Mouse (Mus musculus) left cerebral cortex, adult 2 months (tissue): Measurements from ENCODE around the gene Gtf2h4. TPM values are rescaled to one million over a fixed set of nuclear protein-coding genes. Genes with fewer than 3 reads are reported as not detected.

Source experiments
- DNase-seq, 2 experiments: peaks; one replicate each; pipeline ENCODE4 v3.0.0; 2021 to 2022; ENCODE audit warnings: low spot score in 2 of 2, mixed read lengths in 1 of 2; ENCODE audit errors: extremely low spot score in 1 of 2
- H3K27ac ChIP-seq: fragments of 200-600 bp; 2 replicates; pipeline ENCODE4 v1.8.1; 2022
- H3K4me3 ChIP-seq: fragments of 200-600 bp; 2 replicates; pipeline ENCODE4 v1.8.1; 2022
- CTCF ChIP-seq: fragments of 200-600 bp; IDR thresholded peaks from 2 replicates; pipeline ENCODE4 v1.8.1; 2022; ENCODE audit warnings: antibody characterized with exemption, mild to moderate bottlenecking, moderate library complexity
- intact Hi-C: fragments of 180-260 bp; cut with DNase I; formaldehyde crosslinking; loops from one replicate; pipeline ENCODE4 v1.15.1; 2025
- total RNA-seq, 2 experiments: library from RNA; stranded (reverse); gene quantifications; 2 replicates each; pipeline ENCODE4 v1.2.3; 2021

The Gtf2h4 gene
- total RNA-seq, 2 experiments from 2014 or later = 34.5 to 35.9 TPM

DNA sequence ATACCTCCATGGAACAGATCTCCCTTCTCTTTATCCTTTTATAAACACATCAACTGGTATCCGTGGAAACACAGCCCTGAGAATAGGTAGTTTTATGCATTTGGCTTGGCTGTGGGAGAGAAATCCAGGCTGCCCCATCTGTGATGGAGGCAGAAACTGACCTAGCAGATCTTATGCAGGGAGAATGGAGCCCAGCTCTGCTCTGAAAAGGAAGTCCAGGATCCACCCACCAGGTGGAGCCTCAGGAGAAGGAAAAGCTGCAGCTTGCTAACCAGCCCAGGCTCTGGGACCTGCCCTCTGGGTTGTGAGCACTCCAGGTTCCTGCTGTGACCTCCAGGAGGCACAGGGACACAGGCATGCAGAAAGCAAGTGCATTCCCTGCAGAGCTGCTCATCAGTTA, 39.5 kb downstream of the Gtf2h4 start:
- peak overlapping the region; percentile 90 for H3K27ac ChIP-seq
- intact Hi-C loops = loop anchor here (2.0 kb wide), 2 partner anchors 43 to 91 kb away; no protein-coding TSS in a partner anchor

DNA sequence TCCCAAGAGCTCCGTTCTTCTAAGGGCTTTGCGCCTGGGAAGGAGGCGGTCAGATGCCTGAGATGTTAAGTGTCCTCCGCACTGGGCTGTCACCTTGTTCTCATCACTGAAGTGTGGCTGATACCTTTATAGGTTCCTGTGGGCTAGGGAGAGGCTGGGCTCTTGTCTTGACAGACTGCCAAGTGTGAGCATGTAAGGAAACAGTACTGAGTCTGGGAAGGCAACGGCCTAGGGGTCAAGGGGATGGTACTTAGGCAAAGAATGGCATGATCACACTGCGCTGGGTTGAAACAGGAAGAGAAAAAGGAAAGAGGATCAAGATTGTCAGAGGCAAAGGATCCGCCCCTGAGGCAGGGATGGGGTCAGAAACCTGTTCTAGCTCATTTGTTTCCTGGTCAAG, 47.0 kb downstream of the Gtf2h4 start, which contains the start of gene Gm9573:
Gene Gm9573, minus strand, starts transcription at position 101 of the 400 bp plus-strand sequence.
- Histone ChIP-seq H3K4me3 (no peak within 1 kb of the TSS), H3K27ac (no peak within 1 kb of the TSS)
- TF ChIP-seq CTCF = no peak
- intact Hi-C loops = no loop called here
- DNase-seq = no peak

More for the DNA sequence above, 39.5 kb downstream of the Gtf2h4 start:
- H3K4me3 ChIP-seq = no peak overlapping the region
- TF ChIP-seq CTCF = peak; percentile 55
- peak; percentile 53 to 67 for DNase-seq

Other genes with a start within 250 kb of the Gtf2h4 start
- gene H2-Q6, start 248.9 kb downstream of the Gtf2h4 start, total RNA-seq = under 1 TPM in 1 of 2 experiments, not detected in 1; 0.59 TPM
- gene H2-Q7, start 234.6 kb downstream of the Gtf2h4 start, total RNA-seq = under 1 TPM; 0.47 to 0.57 TPM
- gene H2-Q10, start 203.7 kb downstream of the Gtf2h4 start, total RNA-seq = under 1 TPM; 0.43 to 0.75 TPM
- gene Pou5f1, start 167.7 kb downstream of the Gtf2h4 start, total RNA-seq = under 1 TPM in 1 of 2 experiments, not detected in 1; 0.25 TPM
- gene Tcf19, start 156.9 kb downstream of the Gtf2h4 start, total RNA-seq = 10 to 100 TPM; 10.7 to 11.4 TPM
- gene Cchcr1, start 156.6 kb downstream of the Gtf2h4 start, total RNA-seq = 10 to 100 TPM; 14.5 to 17.1 TPM
- gene Psors1c2, start 140.5 kb downstream of the Gtf2h4 start, total RNA-seq = 1 to 10 TPM; 1.3 TPM
- gene Cdsn, start 121.6 kb downstream of the Gtf2h4 start, total RNA-seq = 1 to 10 TPM in 1 of 2 experiments, under 1 TPM in 1; 0.87 to 1.5 TPM
- gene 2300002M23Rik, start 106.3 kb downstream of the Gtf2h4 start, total RNA-seq = not detected
- gene Sfta2, start 72.2 kb downstream of the Gtf2h4 start, total RNA-seq = not detected
- not detected for gene Gm9573, start 47.1 kb downstream of the Gtf2h4 start, total RNA-seq
- gene Mucl3, start 30.0 kb downstream of the Gtf2h4 start, total RNA-seq = not detected
- gene Vars2, start 6.1 kb downstream of the Gtf2h4 start, total RNA-seq = 10 to 100 TPM; 33.2 to 42.6 TPM
- 10 to 100 TPM; 47.2 to 47.8 TPM for gene Ddr1, start 30.9 kb upstream of the Gtf2h4 start, total RNA-seq
- 10 to 100 TPM; 14.7 to 17.5 TPM for gene Ier3, start 147.9 kb upstream of the Gtf2h4 start, total RNA-seq
- gene Flot1, start 149.5 kb upstream of the Gtf2h4 start, total RNA-seq = 100 to 1,000 TPM; 137 to 144 TPM
- 100 to 1,000 TPM; 417 to 433 TPM for gene Tubb5, start 164.6 kb upstream of the Gtf2h4 start, total RNA-seq
- gene Mdc1, start 167.8 kb upstream of the Gtf2h4 start, total RNA-seq = 10 to 100 TPM; 14.6 to 17.8 TPM
- 1 to 10 TPM; 2.1 to 4.1 TPM for gene Nrm, start 187.6 kb upstream of the Gtf2h4 start, total RNA-seq
- 10 to 100 TPM in 1 of 2 experiments, 1 to 10 TPM in 1; 8.5 to 10.8 TPM for gene Ppp1r18, start 191.9 kb upstream of the Gtf2h4 start, total RNA-seq
- 10 to 100 TPM; 30.0 to 39.7 TPM for gene Dhx16, start 206.1 kb upstream of the Gtf2h4 start, total RNA-seq
- gene 2310061I04Rik, start 223.7 kb upstream of the Gtf2h4 start, total RNA-seq = 10 to 100 TPM; 58.9 to 59.3 TPM
- 10 to 100 TPM; 51.8 to 63.6 TPM for gene Atat1, start 236.3 kb upstream of the Gtf2h4 start, total RNA-seq
- 10 to 100 TPM; 38.0 to 44.3 TPM for gene Mrps18b, start 242.7 kb upstream of the Gtf2h4 start, total RNA-seq
- gene Ppp1r10, start 242.7 kb upstream of the Gtf2h4 start, total RNA-seq = 10 to 100 TPM; 68.8 to 70.6 TPM